Mouse (Mus musculus): Measurements from ENCODE around the gene Cfap20. TPM values are rescaled to one million over a fixed set of nuclear protein-coding genes. Genes with fewer than 3 reads are reported as not detected.
A peak's percentile ranks its signal among the peaks of the same experiment; 100 is the strongest.

Gene Cfap20
- 27.7 and 27.8 TPM in 2 replicates for polyA plus RNA-seq (2015; fragmentation: Nextera tagmentation; extraction: Ambion mirVana)

DNA sequence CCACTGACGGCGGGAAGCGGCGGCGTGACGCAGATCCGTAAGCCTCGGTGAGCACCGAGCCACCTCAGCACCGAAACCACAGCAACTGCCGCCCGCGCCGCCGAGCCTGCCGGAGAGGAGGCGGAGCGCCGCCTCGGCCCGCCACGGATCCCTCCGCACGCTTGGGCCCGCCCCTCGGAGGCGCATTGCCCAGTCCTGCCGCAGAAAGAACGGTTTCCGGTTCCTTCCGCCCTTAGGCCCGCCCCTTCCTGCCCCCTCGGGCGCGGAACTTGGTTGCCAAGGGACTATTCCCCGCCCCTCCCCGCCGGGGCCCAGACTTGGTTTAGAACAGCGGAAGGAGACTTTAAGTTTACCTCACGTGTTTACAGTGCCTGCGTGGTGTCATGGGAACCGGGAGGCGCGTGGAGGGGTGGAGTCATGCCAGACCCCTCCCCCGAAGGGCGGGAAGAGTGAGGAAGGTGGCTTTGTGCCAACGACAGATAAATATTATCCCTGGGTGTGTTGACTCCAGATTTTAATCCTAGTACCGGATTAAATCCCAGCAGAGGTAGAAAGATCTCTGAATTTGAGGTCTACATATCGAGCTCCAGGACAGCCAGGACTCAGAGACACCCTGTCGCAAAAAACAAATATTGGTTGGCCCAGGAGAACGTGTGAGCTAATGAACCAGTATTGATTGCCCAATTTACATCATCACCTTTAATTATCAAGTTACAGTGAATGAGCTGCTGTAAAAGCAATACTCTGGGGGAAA, at the start of gene Cfap20:
TSS of gene Cfap20 (minus strand) at position 184 of the 754 bp plus-strand sequence.
- Histone ChIP-seq H3K9ac (ENCODE audit: low read depth, low read length) (peak within 1 kb of the TSS; percentile 88), H3K4me1 (ENCODE audit: control insufficient read depth, low read depth, low read length) (peaks cover 22% of the 10 kb centered on the region), H3K4me2 (ENCODE audit: low read depth, low read length) (peak within 1 kb of the TSS; percentile 74), H3K36me3 (ENCODE audit: control insufficient read depth, insufficient read depth) (no peaks in the 10 kb centered on the region), H3K4me3 (ENCODE audit: low read depth, low read length) (peak within 1 kb of the TSS; percentile 96), H3K9me3 (replicated peaks; ENCODE audit: control insufficient read depth, low read length) (no peaks in the 10 kb centered on the region), H3K27ac (ENCODE audit: low read length) (peak within 1 kb of the TSS; percentile 90), H3K27me3 (ENCODE audit: control insufficient read depth, insufficient read depth, low read depth, low read length) (no peaks in the 10 kb centered on the region)
- peak; percentile 97 for ATAC-seq (ENCODE audit: low read depth)
- WGBS (ENCODE audit: insufficient replicate concordance) = under 1% methylated on average over 50 of the region's 51 CpGs

DNA sequence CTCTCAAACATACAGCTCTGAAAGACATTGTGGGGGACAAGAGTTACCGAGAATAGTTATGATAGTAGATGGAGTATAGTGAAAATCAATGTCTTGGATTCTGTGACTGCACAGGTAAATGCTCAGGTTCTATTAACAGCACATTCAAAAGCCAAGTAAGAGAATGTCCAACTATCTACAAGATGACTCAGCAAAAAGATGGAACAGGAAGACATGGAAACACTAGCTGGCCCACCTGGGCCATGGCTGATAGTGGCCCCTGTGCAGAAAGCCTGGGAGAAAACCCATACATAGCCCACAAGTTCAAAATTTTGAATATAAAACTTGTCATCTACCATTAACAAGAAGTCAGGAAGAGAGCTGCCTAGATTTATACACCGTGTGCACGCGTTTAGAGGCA, 35.3 kb upstream of the Cfap20 start:
- Histone ChIP-seq H3K4me2 (ENCODE audit: low read depth, low read length) (no peak overlapping the region), H3K27ac (ENCODE audit: low read length) (no peak overlapping the region), H3K9me3 (replicated peaks; ENCODE audit: control insufficient read depth, low read length) (no peaks in the 10 kb centered on the region), H3K4me1 (ENCODE audit: control insufficient read depth, low read depth, low read length) (no peaks in the 10 kb centered on the region), H3K27me3 (ENCODE audit: control insufficient read depth, insufficient read depth, low read depth, low read length) (no peaks in the 10 kb centered on the region), H3K36me3 (ENCODE audit: control insufficient read depth, insufficient read depth) (peaks cover 21% of the 10 kb centered on the region), H3K9ac (ENCODE audit: low read depth, low read length) (no peak overlapping the region), H3K4me3 (ENCODE audit: low read depth, low read length) (no peak overlapping the region)
- 88% methylated on average over 4 of the region's 4 CpGs for WGBS (ENCODE audit: insufficient replicate concordance)
- ATAC-seq (ENCODE audit: low read depth) = no peak

DNA sequence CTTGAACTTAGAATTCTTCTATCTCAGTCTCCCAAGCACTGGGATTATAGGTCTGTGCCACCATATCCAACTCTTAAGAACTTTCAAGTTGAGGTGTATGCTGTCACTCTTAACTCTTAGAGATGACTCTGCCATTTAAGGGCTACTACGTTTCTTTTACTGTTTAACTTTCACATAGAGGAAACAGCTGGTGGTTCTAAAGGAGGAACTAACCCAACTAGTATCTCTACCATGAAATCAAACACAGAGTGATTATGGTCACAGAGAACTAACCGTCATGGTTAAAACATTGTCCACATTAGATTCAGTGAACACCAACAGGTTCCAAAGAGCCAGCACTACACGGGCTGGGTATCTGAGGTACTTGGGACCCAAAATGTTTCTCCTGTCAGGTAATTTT, 34.3 kb upstream of the Cfap20 start:
- H3K9ac ChIP-seq (ENCODE audit: low read depth, low read length) = no peak overlapping the region
- H3K36me3 ChIP-seq (ENCODE audit: control insufficient read depth, insufficient read depth) = peaks cover 21% of the 10 kb centered on the region
- H3K4me1 ChIP-seq (ENCODE audit: control insufficient read depth, low read depth, low read length) = no peaks in the 10 kb centered on the region
- ATAC-seq (ENCODE audit: low read depth) = no peak
- 61% methylated on average over 3 of the region's 3 CpGs for WGBS (ENCODE audit: insufficient replicate concordance)
- no peak overlapping the region for H3K4me3 ChIP-seq (ENCODE audit: low read depth, low read length)
- no peaks in the 10 kb centered on the region for H3K9me3 ChIP-seq (replicated peaks; ENCODE audit: control insufficient read depth, low read length)
- H3K27ac ChIP-seq (ENCODE audit: low read length) = no peak overlapping the region
- no peaks in the 10 kb centered on the region for H3K27me3 ChIP-seq (ENCODE audit: control insufficient read depth, insufficient read depth, low read depth, low read length)
- H3K4me2 ChIP-seq (ENCODE audit: low read depth, low read length) = no peak overlapping the region

DNA sequence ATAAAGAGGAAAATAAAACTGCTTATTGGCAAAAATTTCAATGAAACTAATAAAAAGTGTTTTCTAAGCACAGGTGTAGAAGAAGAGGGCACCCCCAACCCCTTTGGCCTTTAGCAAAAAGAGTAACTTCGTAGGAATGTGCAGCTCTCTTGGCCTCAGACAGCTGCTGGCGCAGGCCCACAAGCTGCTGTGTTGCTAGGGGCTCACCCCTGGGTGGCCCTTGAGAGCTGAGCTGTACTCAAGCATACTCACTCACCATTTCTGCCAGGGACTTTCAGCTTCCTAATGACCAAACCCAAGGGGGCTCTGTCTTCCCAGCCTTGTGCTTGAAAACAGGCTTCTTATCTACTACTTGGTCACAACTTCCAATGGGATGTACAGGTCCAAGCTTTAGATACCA, 31.9 kb upstream of the Cfap20 start:
- WGBS (ENCODE audit: insufficient replicate concordance) = 72% methylated on average over 2 of the region's 2 CpGs
- H3K36me3 ChIP-seq (ENCODE audit: control insufficient read depth, insufficient read depth) = peaks cover 9% of the 10 kb centered on the region

DNA sequence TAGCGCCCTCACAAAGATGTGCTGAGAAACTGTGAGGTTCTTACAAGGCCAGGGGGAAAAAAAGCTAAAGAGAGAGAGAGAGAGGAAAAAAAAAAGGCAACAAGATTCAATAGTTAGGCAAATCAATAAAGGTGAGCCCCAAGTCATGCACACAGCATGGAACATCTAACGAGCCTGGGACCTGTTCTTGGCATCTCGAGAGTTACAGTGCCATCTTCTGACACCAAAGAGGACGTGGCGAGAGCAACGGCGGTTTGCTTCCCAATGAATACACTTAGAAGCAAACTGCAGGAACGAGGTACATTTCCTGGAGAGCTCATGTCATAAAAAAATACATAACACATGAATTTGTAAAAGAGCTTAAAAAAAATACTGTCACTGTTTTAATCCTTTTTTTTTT, 17.8 kb upstream of the Cfap20 start:
- H3K27ac ChIP-seq (ENCODE audit: low read length) = no peak overlapping the region
- H3K9ac ChIP-seq (ENCODE audit: low read depth, low read length) = no peak overlapping the region
- WGBS (ENCODE audit: insufficient replicate concordance) = 75% methylated on average over 8 of the region's 8 CpGs
- H3K27me3 ChIP-seq (ENCODE audit: control insufficient read depth, insufficient read depth, low read depth, low read length) = no peaks in the 10 kb centered on the region
- no peaks in the 10 kb centered on the region for H3K9me3 ChIP-seq (replicated peaks; ENCODE audit: control insufficient read depth, low read length)
- no peak for ATAC-seq (ENCODE audit: low read depth)
- H3K4me3 ChIP-seq (ENCODE audit: low read depth, low read length) = no peak overlapping the region
- no peaks in the 10 kb centered on the region for H3K4me1 ChIP-seq (ENCODE audit: control insufficient read depth, low read depth, low read length)
- H3K4me2 ChIP-seq (ENCODE audit: low read depth, low read length) = no peak overlapping the region
- H3K36me3 ChIP-seq (ENCODE audit: control insufficient read depth, insufficient read depth) = peaks cover 34% of the 10 kb centered on the region

More for the DNA sequence above, 31.9 kb upstream of the Cfap20 start:
- Histone ChIP-seq H3K4me3 (ENCODE audit: low read depth, low read length) (no peak overlapping the region), H3K4me2 (ENCODE audit: low read depth, low read length) (no peak overlapping the region), H3K9me3 (replicated peaks; ENCODE audit: control insufficient read depth, low read length) (no peaks in the 10 kb centered on the region), H3K27me3 (ENCODE audit: control insufficient read depth, insufficient read depth, low read depth, low read length) (no peaks in the 10 kb centered on the region), H3K27ac (ENCODE audit: low read length) (no peak overlapping the region), H3K4me1 (ENCODE audit: control insufficient read depth, low read depth, low read length) (no peaks in the 10 kb centered on the region), H3K9ac (ENCODE audit: low read depth, low read length) (no peak overlapping the region)
- no peak for ATAC-seq (ENCODE audit: low read depth)

DNA sequence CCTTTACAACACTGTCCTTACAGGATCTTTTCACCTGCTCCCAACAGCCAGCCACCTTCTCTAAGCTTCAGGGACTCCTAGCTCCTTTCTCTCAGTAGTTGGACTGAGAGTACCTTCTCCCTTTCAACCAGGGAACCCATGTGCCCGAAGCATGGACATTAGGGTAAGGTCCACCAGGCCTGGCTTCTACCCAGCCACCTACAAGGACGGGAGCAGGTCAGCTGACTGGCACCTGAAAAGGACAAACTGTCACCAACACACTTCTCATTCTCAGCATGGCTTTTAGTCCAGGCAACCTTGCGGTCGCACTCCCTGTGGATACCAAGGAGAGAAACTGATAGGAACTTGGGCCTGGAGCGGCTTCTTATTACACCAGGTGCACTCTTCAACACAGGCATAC, 15.6 kb upstream of the Cfap20 start:
- WGBS (ENCODE audit: insufficient replicate concordance) = 76% methylated on average over 5 of the region's 5 CpGs
- H3K9me3 ChIP-seq (replicated peaks; ENCODE audit: control insufficient read depth, low read length) = no peaks in the 10 kb centered on the region
- no peaks in the 10 kb centered on the region for H3K4me1 ChIP-seq (ENCODE audit: control insufficient read depth, low read depth, low read length)
- H3K27me3 ChIP-seq (ENCODE audit: control insufficient read depth, insufficient read depth, low read depth, low read length) = no peaks in the 10 kb centered on the region
- peaks cover 25% of the 10 kb centered on the region for H3K36me3 ChIP-seq (ENCODE audit: control insufficient read depth, insufficient read depth)
- no peak overlapping the region for H3K4me2 ChIP-seq (ENCODE audit: low read depth, low read length)
- no peak overlapping the region for H3K9ac ChIP-seq (ENCODE audit: low read depth, low read length)
- H3K4me3 ChIP-seq (ENCODE audit: low read depth, low read length) = no peak overlapping the region
- no peak overlapping the region for H3K27ac ChIP-seq (ENCODE audit: low read length)
- no peak for ATAC-seq (ENCODE audit: low read depth)

DNA sequence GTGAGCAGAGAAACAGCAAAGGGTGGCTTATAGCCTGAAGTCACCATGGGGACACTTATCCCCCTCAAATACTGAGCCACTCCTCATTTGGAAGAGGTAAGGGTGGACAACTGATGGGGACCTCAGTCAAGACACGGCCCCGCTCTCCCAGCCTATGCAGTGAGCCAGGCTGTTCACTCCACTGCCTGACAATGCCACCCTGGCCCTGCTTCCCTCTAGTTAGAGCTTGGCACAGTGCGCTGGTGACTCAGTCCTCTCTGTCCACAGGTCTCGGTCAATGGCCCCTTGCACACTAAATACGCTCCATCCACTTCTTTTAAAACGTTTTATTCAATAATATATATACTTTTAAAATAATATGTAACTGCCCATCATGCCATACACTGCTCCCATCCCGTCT, 13.0 kb upstream of the Cfap20 start:
- Histone ChIP-seq H3K4me1 (ENCODE audit: control insufficient read depth, low read depth, low read length) (no peaks in the 10 kb centered on the region), H3K4me2 (ENCODE audit: low read depth, low read length) (no peak overlapping the region), H3K27me3 (ENCODE audit: control insufficient read depth, insufficient read depth, low read depth, low read length) (no peaks in the 10 kb centered on the region), H3K9me3 (replicated peaks; ENCODE audit: control insufficient read depth, low read length) (no peaks in the 10 kb centered on the region), H3K27ac (ENCODE audit: low read length) (no peak overlapping the region), H3K9ac (ENCODE audit: low read depth, low read length) (no peak overlapping the region), H3K4me3 (ENCODE audit: low read depth, low read length) (no peak overlapping the region), H3K36me3 (ENCODE audit: control insufficient read depth, insufficient read depth) (peaks cover 8% of the 10 kb centered on the region)
- WGBS (ENCODE audit: insufficient replicate concordance) = 69% methylated on average over 7 of the region's 7 CpGs
- no peak for ATAC-seq (ENCODE audit: low read depth)

DNA sequence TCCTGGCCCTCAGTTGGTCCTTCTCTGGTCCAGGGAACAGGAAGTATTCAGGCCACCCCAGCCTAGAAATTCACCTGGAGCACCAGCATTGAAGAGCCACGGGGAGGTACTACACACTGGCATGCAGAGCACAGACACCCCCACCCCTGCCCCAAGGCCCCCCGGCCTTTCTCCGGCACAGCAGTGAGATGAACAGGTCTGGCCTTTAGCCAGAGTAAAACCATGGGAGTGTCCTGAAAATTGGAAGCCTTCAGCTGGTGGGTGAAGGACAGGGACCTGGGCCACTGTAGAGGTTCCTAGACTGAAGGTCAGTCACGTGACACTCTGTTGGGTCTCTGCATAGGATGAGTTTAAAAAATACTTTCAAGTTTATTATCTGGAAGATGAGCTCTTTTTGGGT, 10.4 kb upstream of the Cfap20 start:
- Histone ChIP-seq H3K9me3 (replicated peaks; ENCODE audit: control insufficient read depth, low read length) (no peaks in the 10 kb centered on the region), H3K9ac (ENCODE audit: low read depth, low read length) (no peak overlapping the region), H3K4me2 (ENCODE audit: low read depth, low read length) (no peak overlapping the region), H3K36me3 (ENCODE audit: control insufficient read depth, insufficient read depth) (no peaks in the 10 kb centered on the region), H3K4me3 (ENCODE audit: low read depth, low read length) (no peak overlapping the region), H3K27ac (ENCODE audit: low read length) (no peak overlapping the region), H3K4me1 (ENCODE audit: control insufficient read depth, low read depth, low read length) (peaks cover 16% of the 10 kb centered on the region), H3K27me3 (ENCODE audit: control insufficient read depth, insufficient read depth, low read depth, low read length) (no peaks in the 10 kb centered on the region)
- 79% methylated on average over 4 of the region's 4 CpGs for WGBS (ENCODE audit: insufficient replicate concordance)
- ATAC-seq (ENCODE audit: low read depth) = no peak

DNA sequence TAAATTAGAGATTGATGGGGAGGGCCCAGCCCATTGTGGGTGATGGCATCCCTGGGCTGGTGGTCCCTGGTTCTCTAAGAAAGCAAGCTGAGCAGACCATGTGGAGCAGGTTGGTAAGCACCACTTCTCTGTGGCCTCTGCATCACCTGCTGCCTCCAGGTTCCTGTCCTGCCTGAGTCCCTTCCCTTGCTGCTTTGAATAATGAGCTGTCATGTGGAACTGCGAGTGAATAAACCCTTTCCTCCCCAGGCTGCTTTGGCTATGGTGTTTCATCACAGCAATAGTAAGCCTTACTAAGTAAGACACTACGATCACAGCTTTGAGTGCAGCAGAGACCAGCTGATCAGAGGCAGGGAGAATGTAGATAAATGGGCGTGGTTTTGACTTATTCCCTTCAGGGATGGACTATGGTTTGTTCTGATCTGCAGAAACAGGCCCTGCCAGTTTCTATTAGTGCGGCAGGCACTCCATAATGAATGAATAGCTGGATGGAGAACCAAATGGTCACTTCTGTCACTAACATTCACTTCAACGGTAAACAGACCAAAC, 6.9 kb upstream of the Cfap20 start:
- Histone ChIP-seq H3K36me3 (ENCODE audit: control insufficient read depth, insufficient read depth) (no peaks in the 10 kb centered on the region), H3K27ac (ENCODE audit: low read length) (no peak overlapping the region), H3K27me3 (ENCODE audit: control insufficient read depth, insufficient read depth, low read depth, low read length) (no peaks in the 10 kb centered on the region), H3K4me2 (ENCODE audit: low read depth, low read length) (no peak overlapping the region), H3K9ac (ENCODE audit: low read depth, low read length) (no peak overlapping the region), H3K4me1 (ENCODE audit: control insufficient read depth, low read depth, low read length) (peaks cover 23% of the 10 kb centered on the region), H3K4me3 (ENCODE audit: low read depth, low read length) (no peak overlapping the region), H3K9me3 (replicated peaks; ENCODE audit: control insufficient read depth, low read length) (no peaks in the 10 kb centered on the region)
- WGBS (ENCODE audit: insufficient replicate concordance) = 30% methylated on average over 5 of the region's 5 CpGs
- ATAC-seq (ENCODE audit: low read depth) = no peak

All from liver, embryonic 16.5 days (tissue).